Mouse (Mus musculus): ENCODE data around the gene Cmtr2.

DNA sequence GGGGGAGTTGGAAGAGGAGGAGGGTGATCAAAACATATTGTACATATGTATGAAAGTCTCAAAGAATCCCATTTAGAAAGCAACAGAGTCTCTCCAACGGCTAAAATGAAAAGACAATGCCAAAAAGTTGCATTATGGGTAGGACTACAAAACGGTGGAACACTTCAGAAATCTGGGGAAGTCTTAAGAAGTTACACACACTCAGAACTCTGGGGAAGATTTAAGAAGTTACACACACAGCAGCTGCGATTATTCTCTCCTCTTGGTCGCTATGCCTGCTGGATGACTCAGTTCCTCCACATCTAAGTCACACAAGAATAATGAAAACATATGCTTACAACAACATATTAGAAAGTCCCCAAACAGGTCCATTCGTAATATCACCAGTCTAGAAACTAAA, 788 bp downstream of the Cmtr2 start:
- TF ChIP-seq GATA1 (IDR thresholded peaks at IDR 0.05; ENCODE audit: borderline replicate concordance, low read length) (no peak), FLI1 (IDR thresholded peaks at IDR 0.05; ENCODE audit: low read length) (no peak)
